Mouse (Mus musculus) midbrain, embryonic 16.5 days (tissue): ENCODE measurements around the gene Gipr. TPM values are rescaled to one million over a fixed set of nuclear protein-coding genes. Genes with fewer than 3 reads are reported as not detected.

Experiments used
- ATAC-seq: fragments of 200-750 bp; cut with Nextera tagmentation; 2 replicates; pipeline ENCODE4 v1.8.0; 2017; ENCODE audit warnings: moderate TSS enrichment
- H3K27ac ChIP-seq: fragments of 300-500 bp; sonication (generic); 2 replicates; pipeline ENCODE4 v1.5.1; 2014; ENCODE audit warnings: mild to moderate bottlenecking, low read length, mixed read lengths
- H3K27me3 ChIP-seq: fragments of 300-500 bp; sonication (generic); 2 replicates; pipeline ENCODE4 v1.6.1; 2014; ENCODE audit warnings: low read depth, low read length, mixed read lengths; ENCODE audit not compliant: control insufficient read depth, insufficient read depth
- H3K36me3 ChIP-seq: fragments of 300-500 bp; sonication (generic); 2 replicates; pipeline ENCODE4 v1.6.1; 2014; ENCODE audit warnings: mild to moderate bottlenecking, low read length, moderate library complexity, mixed read lengths; ENCODE audit not compliant: control insufficient read depth, insufficient read depth
- H3K4me1 ChIP-seq: fragments of 300-500 bp; sonication (generic); 2 replicates; pipeline ENCODE4 v1.6.1; 2014; ENCODE audit warnings: mild to moderate bottlenecking, low read length, mixed read lengths; ENCODE audit not compliant: control insufficient read depth, insufficient read depth
- H3K4me2 ChIP-seq: fragments of 300-500 bp; sonication (generic); 2 replicates; pipeline ENCODE4 v1.6.1; 2014; ENCODE audit warnings: mild to moderate bottlenecking, low read length, mixed read lengths
- H3K4me3 ChIP-seq: fragments of 300-500 bp; sonication (generic); 2 replicates; pipeline ENCODE4 v1.5.1; 2014; ENCODE audit warnings: low read depth, mild to moderate bottlenecking, low read length, moderate library complexity, mixed read lengths
- H3K9ac ChIP-seq: fragments of 300-500 bp; sonication (generic); 2 replicates; pipeline ENCODE4 v1.6.1; 2014; ENCODE audit warnings: low read depth, low read length, mixed read lengths
- H3K9me3 ChIP-seq: fragments of 300-500 bp; sonication (generic); replicated peaks from 2 replicates; pipeline ENCODE4 v1.6.1; 2014; ENCODE audit warnings: mild to moderate bottlenecking, low read length, mixed read lengths; ENCODE audit not compliant: control insufficient read depth, poor library complexity, severe bottlenecking
- WGBS: fragments of 180-500 bp; shearing (Covaris S2); extraction: QIAGEN DNeasy Blood & Tissue Kit; methylation state at CpG from one replicate; pipeline ENCODE4 v1.1.7; 2014; 5-methylcytosine and 5-hydroxymethylcytosine counted together
- polyA plus RNA-seq: library from polyadenylated mRNA; unstranded; fragments of >200 nt; fragmentation: Nextera tagmentation; extraction: Ambion mirVana; gene quantifications from 2 replicates; pipeline ENCODE4 v1.2.1, GENCODE M21; 2015

Gipr gene
- polyA plus RNA-seq, 1 experiment from 2014 or later, result 4.8 TPM

DNA sequence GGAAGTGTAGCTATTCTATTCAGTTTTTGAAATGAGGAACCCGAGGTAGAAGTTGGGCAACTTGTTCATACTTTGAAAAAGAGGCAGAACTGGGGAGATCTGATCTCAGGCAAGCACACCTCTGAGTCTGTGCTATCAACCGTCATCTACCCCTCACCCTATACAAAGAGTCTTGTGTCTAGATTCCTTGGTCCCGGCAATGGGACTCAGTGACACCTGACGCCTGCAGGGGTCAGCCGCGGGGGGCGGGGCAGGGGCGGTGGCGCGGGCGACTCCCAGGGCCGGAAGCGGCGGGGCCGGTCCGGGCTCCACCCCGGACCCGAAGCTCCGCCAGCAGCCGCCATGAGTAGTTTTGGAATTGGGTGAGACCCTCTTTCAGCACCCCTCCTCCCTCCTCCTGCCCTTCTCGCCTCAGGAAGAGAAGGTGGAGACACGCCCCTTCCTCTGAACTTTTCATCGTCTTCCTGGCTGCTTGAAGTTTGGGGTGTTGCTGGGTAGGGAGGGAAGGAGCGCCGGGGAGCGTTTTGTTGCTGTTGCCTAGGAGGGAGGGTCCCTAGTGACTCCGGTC, 15.0 kb upstream of the Gipr start:
- peak overlapping the region; percentile 31 for H3K4me2 ChIP-seq
- no peak for ATAC-seq
- peaks cover 29% of the 10 kb centered on the region for H3K4me1 ChIP-seq
- peaks cover 3% of the 10 kb centered on the region for H3K27me3 ChIP-seq
- WGBS, result 6% methylated on average over 26 of the region's 27 CpGs
- H3K4me3 ChIP-seq, result peak overlapping the region; percentile 28
- H3K9me3 ChIP-seq, result no peaks in the 10 kb centered on the region
- H3K36me3 ChIP-seq, result peaks cover 15% of the 10 kb centered on the region
- H3K9ac ChIP-seq, result 0 out of 2 replicates have a peak overlapping the region, but pooled peaks have one; percentile 22
- no peak overlapping the region for H3K27ac ChIP-seq

DNA sequence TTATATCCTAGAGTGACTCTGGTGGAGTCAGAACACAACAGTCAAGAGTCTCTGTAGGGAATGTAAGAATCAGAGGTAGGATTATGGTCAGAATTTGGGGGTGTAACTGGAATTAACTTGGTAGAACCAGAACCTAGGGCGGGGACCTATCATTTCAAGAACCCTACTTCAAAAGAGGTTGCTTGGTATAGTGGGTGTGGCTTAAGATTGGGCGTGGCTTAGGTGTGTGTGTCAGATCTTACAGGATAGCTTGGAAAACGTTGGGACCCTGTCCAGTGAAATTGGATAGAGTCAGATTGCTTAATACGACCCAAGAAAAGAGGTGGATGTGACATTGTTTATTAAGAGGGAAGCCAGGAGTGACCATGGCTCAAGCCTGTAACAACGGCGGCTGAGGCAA, 14.0 kb upstream of the Gipr start:
- no peak for ATAC-seq
- Histone ChIP-seq H3K36me3 (peaks cover 15% of the 10 kb centered on the region), H3K27me3 (peaks cover 3% of the 10 kb centered on the region), H3K4me1 (peaks cover 29% of the 10 kb centered on the region), H3K9me3 (no peaks in the 10 kb centered on the region), H3K27ac (no peak overlapping the region), H3K4me3 (no peak overlapping the region), H3K4me2 (peak overlapping the region; percentile 74; the same call in 1 of the 2 replicates), H3K9ac (no peak overlapping the region)
- 49% methylated on average over 6 of the region's 6 CpGs for WGBS

DNA sequence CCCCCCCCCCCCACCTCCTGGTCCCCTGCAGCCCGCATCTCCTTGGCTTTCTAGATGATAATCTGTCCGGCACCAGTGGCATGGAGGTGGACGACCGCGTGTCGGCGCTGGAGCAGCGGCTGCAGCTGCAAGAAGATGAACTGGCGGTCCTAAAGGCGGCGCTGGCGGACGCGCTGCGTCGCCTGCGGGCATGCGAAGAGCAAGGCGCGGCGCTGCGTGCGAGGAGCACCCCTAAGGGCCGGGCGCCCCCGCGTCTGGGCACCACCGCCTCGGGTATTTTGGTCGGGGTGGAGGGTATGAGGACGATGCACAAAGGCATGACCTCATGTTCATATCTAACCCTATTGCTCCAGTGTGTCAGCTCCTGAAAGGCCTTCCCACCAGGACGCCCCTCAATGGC, 13.2 kb upstream of the Gipr start:
- Histone ChIP-seq H3K9ac (peak overlapping the region; percentile 49), H3K4me3 (peak overlapping the region; percentile 58), H3K4me2 (peak overlapping the region; percentile 74), H3K27ac (no peak overlapping the region), H3K27me3 (peaks cover 3% of the 10 kb centered on the region), H3K36me3 (peaks cover 15% of the 10 kb centered on the region), H3K9me3 (no peaks in the 10 kb centered on the region), H3K4me1 (peaks cover 29% of the 10 kb centered on the region)
- 1% methylated on average over 31 of the region's 32 CpGs for WGBS
- ATAC-seq, result no peak

DNA sequence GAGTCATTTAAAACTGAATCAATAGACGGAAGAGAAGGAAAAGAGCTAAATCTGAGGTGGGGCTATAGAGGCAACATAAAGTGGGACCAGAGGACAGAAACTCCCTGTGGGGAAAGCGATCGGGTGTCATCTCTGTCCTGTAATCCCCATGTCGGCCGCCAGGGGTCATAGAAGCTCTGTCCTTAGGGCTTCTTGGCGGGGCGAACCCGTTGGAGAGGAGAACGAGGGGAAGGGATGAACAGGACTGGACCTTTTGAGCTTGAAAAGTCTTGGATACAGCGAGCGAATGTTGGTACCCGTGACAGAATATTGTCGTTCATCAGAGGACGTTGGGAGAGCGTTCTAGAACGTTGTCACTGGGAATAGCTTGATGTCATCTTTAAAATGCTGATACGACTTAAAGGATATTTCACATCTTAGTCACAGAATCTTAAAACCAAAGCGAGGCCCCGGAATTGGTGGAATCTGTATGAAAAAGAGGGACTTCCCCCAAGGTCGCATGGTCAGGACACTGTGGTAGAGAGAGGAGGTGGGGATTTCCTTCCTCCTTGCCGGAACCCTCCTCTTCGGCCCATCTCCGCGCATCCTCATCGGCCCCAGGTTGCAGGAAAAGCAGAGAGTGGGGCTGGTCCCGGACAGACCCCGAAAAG, 12.6 kb upstream of the Gipr start:
- peak overlapping the region; percentile 58 for H3K4me3 ChIP-seq
- peaks cover 3% of the 10 kb centered on the region for H3K27me3 ChIP-seq
- no peaks in the 10 kb centered on the region for H3K9me3 ChIP-seq
- 7% methylated on average over 27 of the region's 27 CpGs for WGBS
- peaks cover 29% of the 10 kb centered on the region for H3K4me1 ChIP-seq
- peak overlapping the region; percentile 74 for H3K4me2 ChIP-seq
- H3K27ac ChIP-seq, result no peak overlapping the region
- no peak for ATAC-seq
- no peak overlapping the region for H3K9ac ChIP-seq
- peaks cover 13% of the 10 kb centered on the region for H3K36me3 ChIP-seq

DNA sequence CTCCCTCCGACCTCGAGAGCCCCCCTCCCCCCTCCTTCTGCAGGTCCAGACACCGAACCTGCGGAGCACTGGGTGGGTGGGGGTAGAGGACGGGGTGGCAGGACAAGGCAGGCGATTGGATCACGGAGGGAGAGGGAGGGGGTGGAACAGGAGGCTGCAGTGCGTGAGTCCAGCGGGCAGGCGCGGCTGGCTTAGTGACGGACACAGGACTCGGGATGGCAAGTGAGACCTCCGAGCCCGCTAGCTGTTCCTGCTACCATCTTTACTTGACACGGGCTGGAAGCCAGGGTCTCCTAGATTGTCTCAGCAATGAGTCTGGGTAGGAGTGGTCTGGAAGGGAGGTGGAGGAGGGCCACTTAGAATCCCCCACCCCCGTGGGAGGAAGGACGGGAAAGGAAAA, 12.1 kb upstream of the Gipr start:
- ATAC-seq, result no peak
- H3K9me3 ChIP-seq, result no peaks in the 10 kb centered on the region
- H3K36me3 ChIP-seq, result peaks cover 13% of the 10 kb centered on the region
- H3K4me1 ChIP-seq, result peaks cover 29% of the 10 kb centered on the region
- no peak overlapping the region for H3K27ac ChIP-seq
- H3K27me3 ChIP-seq, result peaks cover 3% of the 10 kb centered on the region
- peak overlapping the region; percentile 74 for H3K4me2 ChIP-seq
- H3K4me3 ChIP-seq, result peak overlapping the region; percentile 58
- H3K9ac ChIP-seq, result peak overlapping the region; percentile 80
- WGBS, result 6% methylated on average over 18 of the region's 18 CpGs

DNA sequence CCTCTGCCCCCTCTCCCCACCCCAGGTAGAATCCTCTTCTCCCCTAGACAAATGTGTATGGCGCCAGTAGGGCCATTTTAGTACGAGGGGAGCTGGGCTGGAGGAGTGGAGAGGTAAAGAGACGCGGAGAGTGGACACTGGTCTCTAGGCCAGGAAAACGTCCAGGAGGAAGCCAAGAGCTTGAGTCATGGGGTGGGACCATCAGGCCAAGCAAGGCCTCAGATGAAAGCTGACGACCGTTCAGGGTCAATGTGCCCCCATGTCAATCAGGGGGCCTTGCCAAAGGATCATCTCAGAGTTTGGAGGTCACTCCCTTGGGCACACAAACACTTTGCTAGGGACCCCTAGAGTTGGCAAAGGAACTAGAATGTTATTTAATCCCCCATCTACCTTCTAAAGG, 11.3 kb upstream of the Gipr start:
- H3K27me3 ChIP-seq, result peaks cover 3% of the 10 kb centered on the region
- WGBS, result 70% methylated on average over 7 of the region's 7 CpGs

DNA sequence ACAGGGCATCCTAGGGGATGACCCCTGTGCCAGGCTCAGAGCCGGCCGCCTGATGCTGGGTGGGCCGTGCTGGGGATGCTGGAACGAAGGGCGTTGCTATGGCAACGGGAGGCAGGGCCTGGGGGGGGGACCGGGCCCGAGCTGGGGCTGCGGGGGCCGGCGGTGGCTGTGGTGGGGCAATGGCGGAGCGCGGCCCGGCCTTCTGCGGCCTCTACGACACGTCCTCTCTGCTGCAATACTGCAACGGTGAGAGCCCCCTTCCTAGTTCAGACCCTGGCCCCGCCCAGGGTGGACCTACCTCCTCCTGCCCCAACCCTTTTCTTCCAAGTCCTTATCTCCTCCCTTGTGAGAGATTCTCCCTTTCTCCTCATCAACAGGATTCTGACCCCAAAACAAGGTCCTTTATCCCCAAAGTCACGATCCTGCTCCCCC, 10.6 kb upstream of the Gipr start:
- H3K9ac ChIP-seq, result peak overlapping the region; percentile 80
- no peaks in the 10 kb centered on the region for H3K9me3 ChIP-seq
- peaks cover 41% of the 10 kb centered on the region for H3K4me1 ChIP-seq
- peak overlapping the region; percentile 58 for H3K4me3 ChIP-seq
- peaks cover 4% of the 10 kb centered on the region; the same call in 1 of the 2 replicates for H3K36me3 ChIP-seq
- H3K4me2 ChIP-seq, result peak overlapping the region; percentile 74
- 3% methylated on average over 21 of the region's 21 CpGs for WGBS
- peak overlapping the region; percentile 78 for H3K27ac ChIP-seq
- H3K27me3 ChIP-seq, result peaks cover 3% of the 10 kb centered on the region
- peak; percentile 54 for ATAC-seq

More for the DNA sequence above, 11.3 kb upstream of the Gipr start:
- Histone ChIP-seq H3K27ac (no peak overlapping the region), H3K4me2 (peak overlapping the region; percentile 74), H3K9ac (peak overlapping the region; percentile 80), H3K4me1 (peaks cover 36% of the 10 kb centered on the region), H3K4me3 (peak overlapping the region; percentile 58), H3K9me3 (no peaks in the 10 kb centered on the region), H3K36me3 (peaks cover 6% of the 10 kb centered on the region)
- no peak for ATAC-seq

DNA sequence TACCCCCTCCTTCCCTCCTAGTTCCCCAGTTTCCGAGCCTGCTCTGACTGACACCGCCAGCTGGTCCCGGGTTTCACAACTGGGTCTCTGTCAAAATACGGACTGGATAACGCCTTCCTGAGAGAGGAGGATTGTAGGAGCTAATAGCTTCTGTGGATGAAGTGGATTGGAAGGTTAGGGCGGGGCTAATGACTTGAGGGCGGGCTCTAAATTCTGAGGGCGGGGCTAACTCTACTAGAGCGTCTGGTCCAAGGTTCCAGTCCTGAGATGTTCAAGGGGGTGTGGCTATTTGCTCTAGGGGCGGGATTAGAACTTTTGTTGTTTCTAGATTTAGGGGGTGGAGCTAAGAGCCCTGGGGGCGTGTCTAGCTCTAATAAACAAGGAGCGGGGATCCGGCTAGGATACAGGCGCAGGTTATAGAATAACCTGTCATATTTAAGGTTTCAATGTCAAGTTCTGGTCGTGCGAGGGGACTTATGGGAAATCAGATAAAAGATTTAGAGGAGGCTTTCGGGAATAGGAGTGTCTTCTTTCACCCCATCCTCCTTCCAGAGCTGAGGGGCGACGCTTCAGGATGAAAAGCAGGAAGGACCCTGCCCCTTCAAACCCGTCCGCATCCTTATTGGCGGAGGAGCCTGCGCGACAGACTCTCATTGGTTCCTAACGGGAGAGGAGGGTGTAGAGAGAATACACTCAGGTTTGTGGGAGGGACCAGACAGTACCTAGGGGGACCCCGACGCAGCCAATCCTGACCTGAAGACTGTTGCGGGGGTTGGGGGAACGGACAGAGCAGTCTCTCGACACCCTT, 10.0 kb upstream of the Gipr start, which contains the start of gene Eml2:
Gene Eml2 (plus strand): TSS at position 714 of the 808 bp plus-strand sequence.
- H3K9me3 ChIP-seq, result no peaks in the 10 kb centered on the region
- H3K4me2 ChIP-seq, result peak within 1 kb of the TSS; percentile 74
- peaks cover 4% of the 10 kb centered on the region; the same call in 1 of the 2 replicates for H3K36me3 ChIP-seq
- H3K4me3 ChIP-seq, result peak within 1 kb of the TSS; percentile 58
- under 1% methylated on average over 30 of the region's 30 CpGs for WGBS
- ATAC-seq, result peak; percentile 97
- peaks cover 39% of the 10 kb centered on the region for H3K4me1 ChIP-seq
- H3K9ac ChIP-seq, result peak within 1 kb of the TSS; percentile 80
- peak within 1 kb of the TSS; percentile 78 for H3K27ac ChIP-seq
- peaks cover 3% of the 10 kb centered on the region for H3K27me3 ChIP-seq
